Mouse (Mus musculus) spleen, postnatal 10 days (tissue): Measurements from ENCODE around the gene P2ry6.

Experiments used
- DNase-seq, 2 experiments: peaks; one replicate each; pipeline ENCODE4 v3.0.0; 2021 to 2022; ENCODE audit warnings: low spot score in 2 of 2

P2ry6 gene

DNA sequence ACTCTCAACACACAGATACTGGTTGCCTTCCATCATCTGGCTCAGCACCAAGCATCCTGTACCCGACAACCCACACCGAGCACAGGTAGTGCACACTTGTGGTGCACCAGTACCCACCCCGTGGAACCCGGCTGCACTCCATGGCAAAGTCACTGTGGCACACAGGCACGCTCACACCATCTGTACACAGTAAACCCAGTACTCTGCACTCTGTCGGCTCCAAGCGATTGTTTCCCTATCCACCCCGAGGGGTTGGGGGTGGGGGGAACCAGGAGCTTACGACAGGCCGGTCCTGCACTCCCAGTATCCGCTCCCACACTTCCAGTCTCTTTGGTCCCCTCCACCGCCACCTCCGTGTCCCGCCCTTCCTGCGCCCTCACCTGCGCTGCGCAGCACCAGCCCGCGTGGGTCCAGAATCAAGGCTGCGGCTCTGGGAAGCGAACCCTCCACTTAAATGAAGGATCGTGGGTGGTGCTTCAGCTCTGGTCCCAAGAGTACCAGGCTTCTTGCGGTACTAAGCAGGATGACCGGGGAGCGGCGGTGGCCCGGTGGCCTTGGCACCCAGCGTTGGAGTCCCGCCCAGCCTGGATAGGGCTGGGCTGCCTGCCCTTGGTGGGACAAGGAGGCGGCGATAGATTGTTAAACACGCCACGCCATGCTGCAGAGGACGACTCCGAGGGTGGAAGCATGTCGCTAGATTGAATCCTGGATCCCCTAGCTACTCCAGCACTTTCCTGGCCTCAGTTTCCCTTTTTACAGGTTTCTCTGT lies at the start of gene P2ry6:
Gene P2ry6, minus strand, starts transcription at position 515 of the 769 bp plus-strand sequence.
- no peak for DNase-seq

DNA sequence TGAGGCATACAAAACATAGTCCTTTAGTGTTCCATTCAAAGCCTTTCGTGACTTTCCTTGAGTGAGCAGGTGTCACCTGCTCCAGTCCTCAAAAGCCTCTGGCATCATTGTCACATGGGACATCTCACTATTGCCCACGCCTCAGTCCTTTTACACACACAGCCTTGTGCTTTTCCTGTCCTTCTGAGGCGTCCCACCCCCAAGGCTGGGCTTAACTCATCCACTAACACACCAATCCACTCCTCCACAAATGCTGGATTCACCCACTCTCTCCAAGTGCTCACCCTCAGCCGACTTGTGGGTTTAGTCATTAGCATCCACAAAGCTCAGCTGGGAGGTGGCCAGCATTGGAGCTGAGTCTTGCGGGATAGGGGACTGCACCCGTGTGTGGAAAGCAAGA lies 43.0 kb upstream of the P2ry6 start:
- no peak for DNase-seq

DNA sequence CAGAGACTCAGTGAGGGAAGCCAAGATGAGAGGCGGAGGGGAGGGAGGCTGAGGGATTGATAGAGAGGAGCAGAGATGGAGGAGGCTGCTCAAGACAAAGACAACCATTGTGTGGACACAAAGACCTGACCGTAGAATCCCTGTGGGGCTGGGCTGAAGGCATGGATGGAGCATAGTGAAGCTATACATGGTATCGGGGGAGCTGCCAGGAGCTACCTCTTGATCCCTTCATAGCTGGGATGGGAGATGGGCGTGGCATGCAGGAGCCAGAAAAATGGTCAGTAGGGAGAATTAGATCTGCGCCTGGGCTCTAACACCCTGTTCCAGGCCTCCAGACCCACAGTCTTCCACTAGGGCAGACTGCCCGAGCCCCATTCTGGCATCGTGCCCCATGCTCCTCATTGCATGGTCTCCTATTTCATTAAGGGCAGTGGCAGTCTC lies 42.6 kb upstream of the P2ry6 start:
- DNase-seq, result no peak

DNA sequence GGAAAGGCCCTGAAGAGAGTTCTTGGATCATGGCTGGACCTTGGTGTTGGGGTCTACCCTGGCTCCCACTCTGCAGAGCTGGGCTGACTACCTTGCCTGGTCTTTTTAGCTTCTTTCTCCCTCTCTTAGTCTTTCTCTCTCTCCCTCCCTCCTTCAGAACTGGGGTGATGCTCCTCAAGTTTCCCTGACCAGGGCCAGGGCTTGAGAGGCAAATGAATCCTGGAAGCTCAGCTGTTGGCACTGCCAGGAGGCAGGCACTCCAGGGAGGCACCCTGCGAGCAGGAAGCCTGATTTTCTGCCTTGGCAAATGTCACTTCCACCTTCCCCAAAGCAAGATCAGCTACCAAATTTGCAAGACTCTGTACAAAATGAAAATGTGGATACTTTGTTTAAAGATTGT lies 40.5 kb upstream of the P2ry6 start:
- no peak for DNase-seq

DNA sequence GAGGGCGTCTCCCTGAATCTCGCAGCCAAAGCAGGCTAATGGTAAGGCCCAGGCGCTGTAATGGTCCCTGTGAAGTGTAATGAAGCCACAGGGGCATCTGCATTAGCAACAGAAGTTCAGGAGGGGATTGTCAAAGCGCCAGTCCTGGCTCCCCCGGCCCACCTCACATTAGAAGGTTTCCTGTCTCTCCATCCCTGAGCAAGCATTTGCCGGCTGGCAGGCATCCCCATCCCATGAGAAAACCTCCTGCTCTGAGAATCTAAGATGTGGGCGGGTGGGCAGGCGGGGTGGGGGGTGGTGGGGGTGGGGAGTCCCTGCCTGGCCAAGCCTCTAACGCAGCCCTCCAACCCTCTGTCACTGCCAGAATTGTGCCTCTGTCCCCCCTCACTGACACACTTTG lies 39.6 kb upstream of the P2ry6 start:
- DNase-seq, result no peak

DNA sequence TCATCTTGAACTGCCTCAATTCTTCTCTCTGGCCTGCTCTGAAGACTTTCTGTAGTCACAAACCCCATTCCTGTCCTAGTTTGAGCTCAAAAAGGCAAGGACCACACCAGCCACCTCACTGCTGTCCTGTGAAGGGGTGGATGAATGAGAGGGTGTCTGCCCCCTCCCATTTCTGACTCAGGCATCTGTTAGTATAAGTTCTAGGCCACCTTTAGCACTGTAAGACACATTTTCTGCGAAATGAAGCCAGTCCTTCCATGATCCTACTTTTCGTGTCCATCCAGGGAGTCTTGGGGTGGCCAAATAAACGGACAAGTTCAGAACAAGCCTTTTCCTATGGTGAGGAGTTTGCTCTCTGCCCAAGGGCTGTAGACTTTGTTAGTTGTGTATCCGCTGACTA lies 38.1 kb upstream of the P2ry6 start, which contains the start of gene P2ry2:
Gene P2ry2, minus strand, starts transcription at position 326 of the 400 bp plus-strand sequence.
- DNase-seq, result no peak

DNA sequence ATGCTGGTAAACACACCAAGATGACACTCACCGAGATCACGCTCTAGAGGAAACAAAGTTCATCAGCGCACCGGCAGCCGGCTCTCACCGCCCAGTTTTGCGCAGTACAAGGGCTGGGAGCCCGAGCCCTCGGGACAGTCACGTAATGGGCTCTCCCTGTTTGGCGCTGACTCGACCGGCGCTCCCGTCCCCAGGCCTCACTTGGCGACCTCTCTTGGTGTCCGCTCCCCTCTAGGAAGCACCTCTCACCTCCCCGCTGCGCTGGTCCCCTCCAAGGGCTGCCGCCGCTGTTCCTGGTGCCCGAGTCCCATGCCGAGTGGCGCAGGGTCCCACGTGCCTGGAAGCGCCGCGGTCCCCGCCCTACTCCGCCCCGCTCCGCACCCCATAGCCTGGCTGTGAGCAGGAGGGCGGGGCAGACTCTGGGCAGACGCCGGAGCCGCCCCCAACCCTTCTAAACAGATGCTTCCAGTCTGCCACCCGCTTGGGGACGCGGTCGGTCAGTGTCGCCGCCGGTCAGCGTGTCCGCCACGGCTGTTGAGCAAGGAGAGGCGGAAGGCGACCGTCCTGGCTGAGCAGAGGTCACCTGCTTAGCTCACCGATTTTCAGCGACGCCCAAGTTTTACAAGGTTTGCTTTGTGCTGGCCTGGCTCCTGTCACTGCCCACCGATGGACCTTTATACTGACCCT lies 37.4 kb upstream of the P2ry6 start:
- peak; percentile 31 to 53 for DNase-seq

DNA sequence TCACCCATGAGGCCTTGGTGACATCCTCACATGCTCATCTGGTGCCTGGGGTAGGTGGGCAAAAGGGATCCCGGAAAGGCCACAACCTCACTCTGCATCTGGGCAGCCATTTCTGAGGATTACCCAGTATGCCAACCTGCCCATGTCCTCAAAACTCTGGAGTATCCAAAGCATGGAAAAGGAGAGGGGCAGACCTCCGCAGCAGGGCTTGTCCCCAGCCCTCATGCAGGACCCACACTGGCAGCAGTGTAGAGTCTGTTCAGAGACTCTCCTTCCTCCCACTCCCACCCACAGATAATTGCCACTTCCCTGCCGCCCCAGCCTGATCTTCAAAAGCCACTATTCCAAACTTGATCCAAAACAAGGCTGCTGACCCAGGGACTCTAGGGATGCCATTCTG lies 36.3 kb upstream of the P2ry6 start:
- no peak for DNase-seq

DNA sequence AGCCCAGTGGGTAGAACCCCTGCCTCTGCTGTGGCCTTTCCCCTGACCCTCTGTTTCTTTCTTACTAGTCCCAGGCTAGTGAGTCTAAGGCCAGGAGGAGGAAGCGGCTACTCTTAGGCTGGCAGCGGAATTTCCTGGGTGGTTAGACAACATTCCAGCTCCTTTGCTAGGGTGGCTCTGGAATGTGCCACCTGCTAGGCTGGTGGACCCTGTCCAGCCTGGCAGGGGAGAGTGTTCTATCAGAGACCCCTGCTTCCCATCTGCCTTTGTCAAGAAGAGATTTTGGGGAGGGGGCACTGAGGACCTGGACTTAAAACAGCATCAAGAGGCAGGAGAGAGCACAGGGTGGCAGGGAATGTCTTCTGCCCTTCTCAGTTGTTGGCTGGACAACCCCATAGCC lies 31.8 kb upstream of the P2ry6 start:
- DNase-seq, result no peak

DNA sequence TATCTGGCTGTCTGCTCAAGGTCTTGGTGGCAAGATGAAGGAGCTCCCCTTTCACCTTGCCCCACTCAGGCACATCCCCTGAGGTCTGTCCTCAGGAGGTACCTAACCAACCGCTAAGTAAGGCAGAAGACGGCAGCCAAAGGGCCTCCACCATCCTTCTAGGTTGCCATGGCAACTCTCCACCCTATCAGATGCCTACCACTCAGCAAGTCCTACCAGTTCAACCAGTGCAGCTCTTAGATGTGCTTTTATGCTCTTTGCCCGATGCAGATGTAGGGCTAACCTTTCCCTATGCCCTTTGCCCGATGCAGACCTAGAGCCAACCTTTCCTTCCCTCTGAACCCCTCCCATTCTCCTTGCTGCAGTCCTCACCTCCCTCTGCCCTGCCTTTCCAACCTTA lies 30.7 kb upstream of the P2ry6 start:
- DNase-seq, result no peak

DNA sequence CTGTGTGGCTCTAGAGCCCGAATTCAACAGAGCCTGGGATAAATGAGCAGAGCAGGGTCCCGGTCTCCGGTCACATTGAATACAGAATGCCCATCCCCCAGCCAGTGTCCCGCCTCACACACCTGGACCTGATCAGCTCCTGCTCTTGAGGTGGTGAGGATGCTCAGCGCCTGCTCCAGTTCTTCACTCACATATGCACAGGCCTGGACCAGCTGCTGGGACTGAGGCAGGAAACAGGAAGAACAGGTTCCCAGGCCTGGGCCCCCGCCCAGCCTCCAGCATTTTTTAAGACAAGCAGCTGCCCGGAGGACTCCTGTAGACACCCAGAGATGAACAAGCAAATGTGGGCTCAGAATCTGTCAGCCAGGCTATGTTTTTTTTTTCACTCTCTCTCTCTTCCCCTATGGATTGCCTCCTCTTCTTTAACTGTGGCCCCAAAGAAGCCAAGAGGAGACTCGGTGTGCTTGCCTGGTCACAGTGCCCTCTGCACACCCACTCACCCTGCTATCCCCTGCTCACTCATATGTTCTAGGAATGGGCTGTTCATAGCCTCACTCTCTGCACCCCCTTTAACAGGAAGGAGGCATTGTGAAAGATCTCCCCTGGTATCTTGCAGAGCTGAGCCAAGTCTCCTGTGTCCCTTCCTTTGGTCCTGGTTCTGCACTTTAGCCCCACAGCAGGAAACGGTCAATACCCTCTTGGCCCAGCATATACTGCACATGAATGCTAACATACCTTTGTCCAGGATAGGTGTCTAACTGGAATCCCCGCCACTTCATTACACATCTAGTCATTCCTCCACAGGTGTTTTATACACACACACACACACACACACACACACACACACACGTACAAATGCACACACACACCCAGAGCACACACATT lies 29.2 kb upstream of the P2ry6 start:
- DNase-seq, result no peak

DNA sequence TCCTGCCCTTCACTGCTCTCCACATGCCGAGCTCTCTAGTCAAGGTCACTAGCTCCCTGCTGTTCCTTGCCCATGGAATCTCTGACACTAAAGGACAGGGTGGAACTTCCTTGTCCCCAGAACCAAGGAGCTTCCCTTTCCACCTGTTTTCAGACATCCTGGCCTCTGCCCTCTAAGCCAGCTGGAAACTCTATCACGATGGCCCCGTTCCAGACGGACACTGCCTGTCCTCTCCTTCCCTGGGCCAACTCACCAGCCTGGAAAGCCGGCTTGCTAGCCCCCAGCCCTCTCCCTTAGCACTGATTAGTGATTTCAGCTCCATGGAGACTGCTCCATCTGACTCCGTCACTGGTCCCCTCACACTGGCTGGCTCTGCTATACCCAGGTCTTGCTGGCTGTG lies 27.8 kb upstream of the P2ry6 start:
- DNase-seq, result no peak

DNA sequence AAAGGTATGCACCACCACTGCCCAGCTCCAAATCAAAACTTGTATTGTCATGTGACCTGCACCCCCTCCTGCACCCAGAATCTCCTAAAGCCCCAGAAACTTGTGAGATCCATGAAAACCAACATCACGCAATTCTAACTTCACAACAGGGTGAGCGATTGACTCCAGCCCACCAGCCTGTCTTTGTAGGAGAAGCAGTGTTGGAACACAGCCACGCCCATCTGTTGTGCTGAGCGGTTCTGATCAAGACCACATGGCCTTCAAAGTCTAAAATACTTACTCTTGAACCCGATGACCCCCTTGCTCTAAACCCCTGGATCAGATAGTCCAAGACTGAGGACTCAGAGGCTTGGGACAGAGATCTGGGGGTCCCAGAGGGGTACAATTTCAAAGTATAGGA lies 25.2 kb upstream of the P2ry6 start:
- DNase-seq, result no peak

DNA sequence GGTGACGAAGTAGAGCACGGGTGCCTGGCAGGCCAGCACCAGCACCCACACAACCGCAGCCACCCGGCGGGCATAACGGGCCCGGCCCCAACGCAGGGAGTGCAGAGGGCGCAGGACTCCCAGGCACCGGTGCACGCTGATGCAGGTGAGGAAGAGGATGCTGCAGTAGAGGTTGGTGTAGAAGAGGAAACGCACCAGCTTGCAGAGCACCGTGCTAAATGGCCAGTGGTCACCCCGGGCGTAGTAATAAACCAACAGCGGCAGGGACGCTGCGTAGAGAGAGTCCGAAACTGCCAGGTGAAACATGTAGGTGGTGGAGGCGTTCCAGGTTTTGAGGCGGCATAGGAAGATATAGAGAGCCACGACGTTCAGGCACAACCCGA lies 24.1 kb upstream of the P2ry6 start:
- no peak for DNase-seq

DNA sequence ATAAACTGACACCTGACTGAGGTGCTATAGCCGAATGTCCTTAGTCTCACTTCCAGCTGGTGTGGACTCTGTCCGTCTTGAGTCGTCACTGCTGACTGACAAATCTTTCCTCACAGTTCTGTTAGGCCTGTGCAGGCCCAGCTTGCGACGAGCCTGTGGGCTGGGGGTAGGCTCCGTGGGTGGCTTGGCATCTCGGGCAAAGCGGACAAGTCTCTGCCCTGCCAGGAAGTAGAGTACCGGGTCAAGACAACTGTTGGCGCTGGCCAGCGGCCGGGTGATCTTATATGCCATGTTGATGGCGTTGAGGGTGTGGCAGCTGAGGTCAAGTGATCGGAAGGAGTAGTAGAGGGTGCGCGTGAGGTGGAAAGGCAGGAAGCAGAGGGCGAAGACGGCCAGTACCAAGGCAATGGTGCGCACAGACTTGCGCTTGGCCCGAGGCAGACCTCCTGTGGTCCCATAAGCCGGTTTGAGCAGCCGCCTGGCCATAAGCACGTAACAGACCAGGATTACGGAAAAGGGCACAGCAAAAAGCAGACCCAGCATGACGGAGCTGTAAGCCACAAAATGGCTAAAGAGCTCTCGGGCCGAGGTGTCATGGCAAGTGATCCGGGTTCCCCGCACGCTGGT lies 23.6 kb upstream of the P2ry6 start:
- no peak for DNase-seq

DNA sequence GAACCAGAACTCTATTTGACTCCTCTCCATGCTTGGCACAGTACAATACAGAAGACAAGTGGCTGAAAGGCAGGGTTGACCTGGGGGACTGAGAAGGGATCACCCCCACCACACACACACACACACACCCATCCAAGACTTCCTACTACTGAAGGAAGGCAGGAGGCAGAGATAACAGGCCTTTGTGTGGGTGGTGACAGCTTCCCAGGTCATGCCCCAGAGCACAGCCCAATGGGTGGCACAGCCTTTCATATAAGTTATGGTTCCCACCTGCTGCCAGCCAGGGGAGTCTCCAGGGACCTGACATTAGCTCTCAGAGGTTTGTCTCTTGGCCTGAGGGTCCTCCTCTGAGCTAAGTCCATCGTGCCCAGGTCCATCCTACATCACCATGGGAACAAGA lies 22.8 kb upstream of the P2ry6 start:
- no peak for DNase-seq

DNA sequence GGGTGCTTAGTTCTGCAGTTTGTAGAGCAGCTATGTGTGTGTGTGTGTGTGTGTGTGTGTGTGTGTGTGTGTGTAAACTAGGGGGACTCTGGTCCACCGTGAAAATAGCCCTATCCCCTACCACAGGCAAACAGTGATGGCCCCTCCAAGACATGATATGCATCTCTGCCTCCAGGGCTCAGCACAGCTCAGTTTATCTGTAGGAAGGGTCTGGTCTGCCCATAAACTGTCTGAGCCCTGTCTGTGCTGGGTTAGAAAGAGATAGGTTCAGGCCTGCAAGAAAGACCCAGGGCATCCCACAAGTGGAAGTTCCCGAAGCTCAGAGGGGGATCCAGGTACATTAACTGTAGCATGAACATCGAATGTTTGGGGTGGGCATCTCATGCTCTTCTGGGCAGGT lies 21.5 kb upstream of the P2ry6 start:
- no peak for DNase-seq

DNA sequence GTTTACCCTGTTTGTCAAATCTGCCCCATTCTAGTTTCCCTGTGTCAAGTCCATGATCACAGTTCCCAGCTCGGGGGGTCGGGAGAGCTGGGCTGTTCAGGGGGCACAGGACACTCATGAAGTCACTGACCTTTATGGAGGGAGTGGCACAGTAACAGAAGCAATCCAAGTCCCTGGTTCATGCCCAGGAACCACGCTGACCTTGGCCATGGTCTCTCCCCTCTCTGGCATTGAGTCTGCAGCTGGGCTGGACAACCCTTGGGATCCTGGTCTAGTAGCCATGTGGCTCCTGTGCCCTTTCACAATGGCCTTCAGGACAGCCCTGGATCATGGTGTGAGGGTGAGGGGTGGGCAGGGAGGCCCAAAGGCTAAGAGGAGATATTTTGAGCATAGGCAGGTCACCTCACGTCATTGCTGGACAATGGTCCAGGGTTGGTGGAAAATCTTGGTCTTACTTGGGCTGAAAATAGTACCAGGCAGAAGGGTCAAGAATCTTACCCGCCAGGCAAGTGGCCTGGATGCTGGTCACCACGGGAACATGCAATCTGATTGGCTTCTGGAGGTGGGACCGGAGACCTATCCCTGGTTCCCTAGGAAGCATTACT lies 20.9 kb upstream of the P2ry6 start:
- DNase-seq, result no peak

DNA sequence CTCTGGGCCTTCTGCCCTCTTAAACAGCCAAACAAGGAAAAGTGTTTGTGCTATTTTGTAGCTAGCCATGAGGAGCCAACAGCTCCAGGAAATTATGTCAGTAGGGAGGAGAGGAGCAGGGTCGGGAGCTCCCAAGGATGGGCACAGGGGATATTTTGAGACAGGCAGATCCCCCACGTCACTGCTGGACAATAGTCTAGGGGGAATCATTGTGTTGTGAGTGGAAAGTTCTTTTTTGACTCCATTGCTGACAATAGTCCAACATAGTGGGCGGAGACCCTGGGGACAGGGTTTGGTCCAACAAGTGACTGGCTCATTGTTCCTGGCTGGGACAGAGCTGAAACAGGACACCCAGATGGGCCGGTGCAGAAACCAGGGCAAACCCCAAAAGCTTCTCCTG lies 18.7 kb upstream of the P2ry6 start:
- no peak for DNase-seq

DNA sequence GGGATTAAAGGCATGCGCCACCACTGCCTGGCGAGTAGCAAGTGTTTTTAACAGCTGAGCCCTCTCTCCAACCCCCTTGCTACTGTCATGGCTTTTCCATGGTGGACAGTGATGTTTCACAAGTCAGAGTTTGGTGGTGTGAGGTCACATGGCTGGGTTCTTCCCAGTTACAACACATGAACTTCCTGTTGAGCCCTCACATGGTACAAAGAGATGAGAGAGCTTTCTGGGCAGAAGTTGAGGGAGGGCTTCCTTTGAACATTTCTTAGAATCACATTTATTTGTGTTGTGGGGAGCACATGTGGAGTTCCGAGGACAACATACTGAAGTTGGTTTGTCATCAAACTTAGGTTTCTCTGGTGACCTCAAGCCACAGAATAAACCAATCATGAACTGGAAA lies 17.5 kb upstream of the P2ry6 start:
- DNase-seq, result no peak

DNA sequence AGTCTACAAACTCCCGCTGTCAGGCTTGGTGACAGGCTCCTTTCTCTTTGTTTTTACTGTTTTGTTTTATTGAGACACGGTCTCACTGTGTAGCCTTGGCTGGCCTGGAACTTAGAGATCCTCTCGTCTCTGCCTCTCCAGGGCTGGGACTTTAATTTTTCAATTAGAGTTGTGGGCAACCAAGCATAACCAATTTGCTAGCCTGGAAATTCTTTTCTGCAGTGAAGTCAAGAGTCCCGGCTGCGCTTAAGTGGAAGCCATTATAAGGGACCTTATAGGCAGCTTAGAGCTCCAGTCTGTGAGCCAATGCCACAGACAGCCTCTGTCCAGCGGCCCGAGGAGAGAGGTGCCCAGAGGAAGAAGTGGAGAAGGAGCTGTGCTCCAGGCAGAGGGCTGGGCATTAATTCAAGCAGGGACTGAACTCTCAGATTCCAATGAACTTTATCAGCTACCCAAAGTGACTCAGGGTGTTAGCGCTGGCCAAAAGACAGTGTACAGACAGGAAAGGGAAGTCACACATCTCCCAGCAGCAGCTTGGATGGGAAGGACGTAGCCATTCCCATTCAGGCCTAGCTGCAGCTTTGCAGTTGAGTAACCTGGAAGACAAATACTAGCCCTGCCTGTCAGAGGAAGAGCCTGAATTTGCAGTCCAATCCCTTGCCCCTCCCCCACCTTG lies 16.3 kb upstream of the P2ry6 start:
- DNase-seq, result no peak
